Mouse (Mus musculus) bone marrow macrophage, adult 2 months (primary cell): ENCODE measurements around the gene Mrgprf.

Experiments
- CTCF ChIP-seq: IDR thresholded peaks from 2 replicates; pipeline ENCODE4 v1.5.1; 2012; ENCODE audit warnings: low read depth, mild to moderate bottlenecking, low read length, moderate library complexity
- POLR2A ChIP-seq: IDR thresholded peaks from 2 replicates; pipeline ENCODE4 v1.6.1; 2012; ENCODE audit warnings: mild to moderate bottlenecking, low read depth, low read length, borderline replicate concordance

DNA sequence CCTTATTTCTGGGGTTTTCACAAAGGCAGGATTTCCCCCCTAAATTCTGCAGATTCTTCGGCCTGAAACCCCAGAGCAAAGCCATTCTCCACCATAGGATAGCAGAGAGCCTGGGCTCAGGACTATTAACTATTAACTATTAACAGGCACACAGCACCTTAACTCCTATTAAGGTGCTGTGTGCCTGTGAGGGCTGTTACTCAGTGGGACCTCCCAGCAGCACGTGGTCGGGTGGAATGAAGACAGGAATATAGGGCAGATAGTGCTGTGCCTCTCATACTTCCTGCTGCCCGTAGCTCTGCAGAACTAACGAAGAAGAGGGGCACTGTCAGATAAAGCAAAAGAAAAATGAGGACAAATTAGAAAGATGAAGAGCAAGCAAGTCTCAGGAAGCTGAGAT, 9.9 kb downstream of the Mrgprf start:
- TF ChIP-seq CTCF: no peak
- no peak for TF ChIP-seq POLR2A
